Comparison of ENCODE assay signal across 8 mouse cellular contexts in the genomic region with DNA sequence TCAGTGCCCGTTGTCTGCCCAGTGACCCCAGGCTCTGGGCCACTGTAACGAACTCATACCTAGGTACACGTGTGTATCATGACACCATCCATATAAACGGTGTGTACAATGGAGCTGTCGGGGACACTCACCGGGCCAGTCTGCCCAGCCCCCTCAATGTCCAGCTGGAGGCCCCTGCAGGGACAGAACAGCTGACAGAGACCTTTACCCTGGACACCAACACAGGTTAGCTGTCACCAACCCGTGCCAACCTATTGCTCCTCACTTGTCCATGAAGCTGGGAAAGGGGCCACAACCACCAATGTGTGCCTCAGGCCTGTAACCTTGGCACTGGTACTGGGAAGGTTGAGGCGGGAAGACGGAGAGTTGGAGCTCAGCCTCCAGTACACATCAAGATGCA. TPM values are rescaled to one million over a fixed set of nuclear protein-coding genes. Genes with fewer than 3 reads are reported as not detected.
DNase-seq lines count a peak whose midpoint lies in the region; ATAC-seq and TF ChIP-seq lines count a peak whose summit lies in the region.

No protein-coding gene starts in this region.

- no peaks in the 10 kb centered on the region for H3K79me2 ChIP-seq in CH12.LX (replicated peaks; ENCODE audit: control insufficient read depth, extremely low read depth, insufficient read depth, poor library complexity, severe bottlenecking)

- no peaks in the 10 kb centered on the region for H3K9me3 ChIP-seq in CH12.LX (replicated peaks; ENCODE audit: low read length)
- H3K9me3 ChIP-seq in heart, embryonic 15.5 days (replicated peaks), result no peaks in the 10 kb centered on the region
- no peaks in the 10 kb centered on the region for H3K9me3 ChIP-seq in liver, embryonic 16.5 days (replicated peaks; ENCODE audit: control insufficient read depth, low read length)

- in situ Hi-C loops in CH12.LX (cut with MboI; ENCODE audit: low pct_ligation_motif_present, low pct_unique_long_range_greater_than_20kb, low sequenced_read_pairs), result no loop called here

- peaks cover 22 to 54% of the 10 kb centered on the region in 2 experiments for H3K4me1 ChIP-seq in CH12.LX (ENCODE audit: control insufficient read depth in 1 of 2, insufficient read depth in 2 of 2)
- H3K4me1 ChIP-seq in heart, embryonic 15.5 days (replicated peaks), result peaks cover 37% of the 10 kb centered on the region
- peaks cover 10% of the 10 kb centered on the region for H3K4me1 ChIP-seq in liver, embryonic 16.5 days (ENCODE audit: control insufficient read depth, low read depth, low read length)

- peak overlapping the region; percentile 80 for H3K4me3 ChIP-seq in gastrocnemius, adult 2 months
- H3K4me3 ChIP-seq in CH12.LX (replicated peaks in 1 of 3; ENCODE audit: low read depth in 2 of 3, low read length in 2 of 3, poor library complexity in 1 of 3), result peak overlapping the region in 2 of 3 experiments; percentile 19 to 47
- H3K4me3 ChIP-seq in heart, embryonic 15.5 days, result peak overlapping the region; percentile 64
- H3K4me3 ChIP-seq in liver, embryonic 16.5 days (ENCODE audit: low read depth, low read length), result peak overlapping the region; percentile 62

- TF ChIP-seq RAD21 in CH12.LX (IDR thresholded peaks at IDR 0.05; ENCODE audit: low read depth, low read length), result no peak

- no peaks in the 10 kb centered on the region for H3K27me3 ChIP-seq in CH12.LX (replicated peaks)
- H3K27me3 ChIP-seq in heart, embryonic 15.5 days, result no peaks in the 10 kb centered on the region
- no peaks in the 10 kb centered on the region for H3K27me3 ChIP-seq in liver, embryonic 16.5 days (ENCODE audit: control insufficient read depth, insufficient read depth, low read depth, low read length)

- dilution Hi-C loops in CH12.LX (cut with MboI; ENCODE audit: extremely low pct_ligation_motif_present, extremely low pct_unique_long_range_greater_than_20kb, low sequenced_read_pairs), result no loop called here

- DNase-seq in gastrocnemius, adult 2 months, result no peak
- DNase-seq in gastrocnemius, adult 8-10 months (ENCODE audit: low spot score in 2 of 2), result no peak
- DNase-seq in CH12.LX (ENCODE audit: extremely low read depth), result no peak
- DNase-seq in layer of hippocampus, adult 9-11 months, result no peak
- DNase-seq in gastrocnemius, postnatal 25 days, result no peak
- no peak for DNase-seq in layer of hippocampus, adult 8-10 months (ENCODE audit: low spot score in 2 of 2)

- TF ChIP-seq CTCF in gastrocnemius, adult 2 months (IDR thresholded peaks at IDR 0.05), result no peak
- no peak for TF ChIP-seq CTCF in CH12.LX (conservative IDR thresholded peaks at IDR 0.05 in 1 of 2, IDR thresholded peaks at IDR 0.05 in 1 of 2; ENCODE audit: low read depth in 2 of 2, low read length in 2 of 2)

- H3K4me2 ChIP-seq in CH12.LX (ENCODE audit: insufficient read depth, low read depth, poor library complexity, severe bottlenecking), result peak overlapping the region; percentile 33; the same call in 1 of the 2 replicates
- H3K4me2 ChIP-seq in heart, embryonic 15.5 days, result peak overlapping the region; percentile 69
- H3K4me2 ChIP-seq in liver, embryonic 16.5 days (ENCODE audit: low read depth, low read length), result peak overlapping the region; percentile 52

- peak overlapping the region; percentile 97 for H3K27ac ChIP-seq in gastrocnemius, adult 2 months
- H3K27ac ChIP-seq in CH12.LX (ENCODE audit: insufficient read depth, low read depth), result peak overlapping the region; percentile 81
- peak overlapping the region; percentile 90 for H3K27ac ChIP-seq in heart, embryonic 15.5 days
- peak overlapping the region; percentile 64 for H3K27ac ChIP-seq in liver, embryonic 16.5 days (ENCODE audit: low read length)

- no peak for TF ChIP-seq POLR2A in CH12.LX (IDR thresholded peaks at IDR 0.05; ENCODE audit: low read depth, low read length)

- ATAC-seq in heart, embryonic 15.5 days (replicated peaks; ENCODE audit: insufficient number of reproducible peaks, insufficient read depth, low FRiP score, low read depth), result no peak
- peak; percentile 9 for ATAC-seq in liver, embryonic 16.5 days (ENCODE audit: low read depth)

- TF ChIP-seq EP300 in CH12.LX (IDR thresholded peaks at IDR 0.05; ENCODE audit: low read length), result no peak

- H3K36me3 ChIP-seq in CH12.LX (replicated peaks in 1 of 2; ENCODE audit: control insufficient read depth in 1 of 2, insufficient read depth in 1 of 2, low read length in 1 of 2), result peaks cover 8 to 29% of the 10 kb centered on the region in 2 experiments
- peaks cover 12% of the 10 kb centered on the region; the same call in 1 of the 2 replicates for H3K36me3 ChIP-seq in heart, embryonic 15.5 days
- no peaks in the 10 kb centered on the region for H3K36me3 ChIP-seq in liver, embryonic 16.5 days (ENCODE audit: control insufficient read depth, insufficient read depth)

- 59% methylated on average over 9 of the region's 9 CpGs for WGBS in heart, embryonic 15.5 days
- 50% methylated on average over 9 of the region's 9 CpGs for WGBS in liver, embryonic 16.5 days (ENCODE audit: insufficient replicate concordance)

- H3K9ac ChIP-seq in CH12.LX (ENCODE audit: insufficient read depth, low read depth), result no peak overlapping the region
- peak overlapping the region; percentile 74 for H3K9ac ChIP-seq in heart, embryonic 15.5 days
- peak overlapping the region; percentile 64 for H3K9ac ChIP-seq in liver, embryonic 16.5 days (ENCODE audit: low read depth, low read length)

- intact Hi-C loops in gastrocnemius, adult 2 months (cut with DNase I), result no loop called here

TF ChIP-seq in CH12.LX, 34 proteins besides CTCF, POLR2A, EP300 and RAD21 (continues in another document):
- TF ChIP-seq MAFK (IDR thresholded peaks at IDR 0.05; ENCODE audit: insufficient replicate concordance, low read length) (no peak), ETS1 (conservative IDR thresholded peaks at IDR 0.05; ENCODE audit: low read depth, low read length) (no peak), TCF12 (IDR thresholded peaks at IDR 0.05; ENCODE audit: low read depth, low read length) (no peak), JUND (conservative IDR thresholded peaks at IDR 0.05; ENCODE audit: low read depth, low read length) (no peak), MEF2A (IDR thresholded peaks at IDR 0.05; ENCODE audit: borderline replicate concordance, low read depth, low read length) (no peak), IRF4 (IDR thresholded peaks at IDR 0.05; ENCODE audit: low read depth, low read length) (no peak), UBTF (IDR thresholded peaks at IDR 0.05; ENCODE audit: low read depth, low read length) (no peak), POLR2AphosphoS2 (IDR thresholded peaks at IDR 0.05; ENCODE audit: low read depth, low read length) (no peak), MAX (IDR thresholded peaks at IDR 0.05; ENCODE audit: low read length) (no peak)

RNA-seq across cellular contexts. Expression of a gene that starts 1.1 kb away (rescaled TPM):
- total RNA-seq in gastrocnemius, adult 2 months (2021), result 1 to 10 TPM; 3.8 to 5.6 TPM
- total RNA-seq in gastrocnemius, adult 8-10 months (2022), result 1 to 10 TPM; 1.4 to 2.8 (median 2.2) TPM
- total RNA-seq in CH12.LX (2012; rRNA removed) (3.3 and 3.7 TPM in 2 replicates), CH12.LX (2014; rRNA removed) (3.2 and 4.0 TPM in 2 replicates)
- 3.1 and 3.6 TPM in 2 replicates for polyA plus RNA-seq in CH12.LX (2012; ENCODE audit: insufficient read length, low read depth)
- 9.3 and 15.5 TPM in 2 replicates for polyA plus RNA-seq in heart, embryonic 15.5 days (2015; fragmentation: Nextera tagmentation; extraction: Ambion mirVana)
- polyA plus RNA-seq in liver, embryonic 16.5 days (2015; fragmentation: Nextera tagmentation; extraction: Ambion mirVana), result 6.0 and 7.9 TPM in 2 replicates
- total RNA-seq in gastrocnemius, postnatal 25 days (2021), result 1 to 10 TPM; 4.3 to 4.6 TPM
- 1 to 10 TPM; 3.6 to 6.3 (median 4.9) TPM for total RNA-seq in layer of hippocampus, adult 8-10 months (2022)

RNA-seq across cellular contexts. Expression of a gene that starts 7.8 kb away (rescaled TPM):
- total RNA-seq in gastrocnemius, adult 2 months (2021), result under 1 TPM in 1 of 2 experiments, not detected in 1; 0.33 TPM
- total RNA-seq in gastrocnemius, adult 8-10 months (2022), result under 1 TPM in 2 of 4 experiments, not detected in 2; 0.34 to 0.53 TPM
- total RNA-seq in CH12.LX (2012; rRNA removed) (0.68 and 0.76 TPM in 2 replicates), CH12.LX (2014; rRNA removed) (not detected in 2 replicates)
- polyA plus RNA-seq in CH12.LX (2012; ENCODE audit: insufficient read length, low read depth), result 0.55 and 0.71 TPM in 2 replicates
- 1.6 and 2.5 TPM in 2 replicates for polyA plus RNA-seq in heart, embryonic 15.5 days (2015; fragmentation: Nextera tagmentation; extraction: Ambion mirVana)
- polyA plus RNA-seq in liver, embryonic 16.5 days (2015; fragmentation: Nextera tagmentation; extraction: Ambion mirVana), result 0.26 and 0.44 TPM in 2 replicates
- total RNA-seq in gastrocnemius, postnatal 25 days (2021), result under 1 TPM in 1 of 2 experiments, not detected in 1; 0.64 TPM
- total RNA-seq in layer of hippocampus, adult 8-10 months (2022), result not detected

RNA-seq across cellular contexts. Expression of a gene that starts 13.4 kb away (rescaled TPM):
- total RNA-seq in gastrocnemius, adult 2 months (2021), result not detected
- total RNA-seq in gastrocnemius, adult 8-10 months (2022), result not detected
- total RNA-seq in CH12.LX (2012; rRNA removed) (not detected in 2 replicates), CH12.LX (2014; rRNA removed) (not detected in 2 replicates)
- not detected in 2 replicates for polyA plus RNA-seq in CH12.LX (2012; ENCODE audit: insufficient read length, low read depth)
- not detected in 2 replicates for polyA plus RNA-seq in heart, embryonic 15.5 days (2015; fragmentation: Nextera tagmentation; extraction: Ambion mirVana)
- polyA plus RNA-seq in liver, embryonic 16.5 days (2015; fragmentation: Nextera tagmentation; extraction: Ambion mirVana), result not detected in 2 replicates
- not detected for total RNA-seq in gastrocnemius, postnatal 25 days (2021)
- not detected for total RNA-seq in layer of hippocampus, adult 8-10 months (2022)

RNA-seq across cellular contexts. Expression of a gene that starts 13.4 kb away (rescaled TPM):
- total RNA-seq in gastrocnemius, adult 2 months (2021), result 10 to 100 TPM; 42.2 to 82.6 TPM
- total RNA-seq in gastrocnemius, adult 8-10 months (2022), result 10 to 100 TPM; 25.1 to 51.9 (median 30.1) TPM
- total RNA-seq in CH12.LX (2012; rRNA removed), result 128 and 136 TPM in 2 replicates
- 314 and 381 TPM in 2 replicates for total RNA-seq in CH12.LX (2014; rRNA removed)
- polyA plus RNA-seq in CH12.LX (2012; ENCODE audit: insufficient read length, low read depth), result 159 and 213 TPM in 2 replicates
- 459 and 624 TPM in 2 replicates for polyA plus RNA-seq in heart, embryonic 15.5 days (2015; fragmentation: Nextera tagmentation; extraction: Ambion mirVana)
- polyA plus RNA-seq in liver, embryonic 16.5 days (2015; fragmentation: Nextera tagmentation; extraction: Ambion mirVana), result 391 and 458 TPM in 2 replicates
- total RNA-seq in gastrocnemius, postnatal 25 days (2021), result 10 to 100 TPM; 54.0 to 75.5 TPM
- 10 to 100 TPM; 13.8 to 19.4 (median 17.2) TPM for total RNA-seq in layer of hippocampus, adult 8-10 months (2022)

RNA-seq across cellular contexts. Expression of a gene that starts 21.6 kb away (rescaled TPM):
- not detected for total RNA-seq in gastrocnemius, adult 2 months (2021)
- under 1 TPM in 1 of 4 experiments, not detected in 3; 0.08 TPM for total RNA-seq in gastrocnemius, adult 8-10 months (2022)
- total RNA-seq in CH12.LX (2012; rRNA removed) (0.08 and 0.21 TPM in 2 replicates), CH12.LX (2014; rRNA removed) (not detected in 2 replicates)
- 0.14 and 0.15 TPM in 2 replicates for polyA plus RNA-seq in CH12.LX (2012; ENCODE audit: insufficient read length, low read depth)
- polyA plus RNA-seq in heart, embryonic 15.5 days (2015; fragmentation: Nextera tagmentation; extraction: Ambion mirVana), result 0.24 and 2.8 TPM in 2 replicates
- polyA plus RNA-seq in liver, embryonic 16.5 days (2015; fragmentation: Nextera tagmentation; extraction: Ambion mirVana), result 7.8 and 10.8 TPM in 2 replicates
- not detected for total RNA-seq in gastrocnemius, postnatal 25 days (2021)
- under 1 TPM; 0.49 to 0.64 (median 0.59) TPM for total RNA-seq in layer of hippocampus, adult 8-10 months (2022)
